Mouse (Mus musculus) adrenal gland, adult 18-20 months (tissue): ENCODE results near the gene Abl1. TPM values are rescaled to one million over a fixed set of nuclear protein-coding genes. Genes with fewer than 3 reads are reported as not detected.

Experiments used
- DNase-seq, 2 experiments: peaks; one replicate each; pipeline ENCODE4 v3.0.0; 2021 to 2022; ENCODE audit warnings: low spot score in 2 of 2
- total RNA-seq, 2 experiments: library from RNA; stranded (reverse); gene quantifications; 1 replicate in 1 of 2; 2 replicates in 1 of 2; pipeline ENCODE4 v1.2.3; 2021

The Abl1 gene
- total RNA-seq, 2 experiments from 2014 or later, result 43.6 to 59.5 TPM

- DNase-seq, result no peak
Observed at GRCm38 (mm10) chr2:31681731-31682235, 6.4 kb upstream of the Abl1 start.

- peak; percentile 34 to 62 for DNase-seq
Observed at GRCm38 (mm10) chr2:31683666-31684065, 4.5 kb upstream of the Abl1 start.

GRCm38 (mm10) chr2:31689045-31689444 lies 869 bp downstream of the Abl1 start:
- DNase-seq, result peak in 1 of 2 experiments; percentile 31

- DNase-seq, result no peak
Observed at GRCm38 (mm10) chr2:31690063-31690462, 1.9 kb downstream of the Abl1 start.

- no peak for DNase-seq
Observed at GRCm38 (mm10) chr2:31698209-31698608, 10.0 kb downstream of the Abl1 start.

- no peak for DNase-seq
Observed at GRCm38 (mm10) chr2:31700545-31701446, 12.6 kb downstream of the Abl1 start.

GRCm38 (mm10) chr2:31703226-31703625 lies 15.1 kb downstream of the Abl1 start:
- DNase-seq, result no peak

GRCm38 (mm10) chr2:31705914-31706313 lies 17.7 kb downstream of the Abl1 start:
- no peak for DNase-seq

GRCm38 (mm10) chr2:31706531-31706930 lies 18.4 kb downstream of the Abl1 start:
- DNase-seq, result no peak

- DNase-seq, result no peak
Observed at GRCm38 (mm10) chr2:31712716-31713115, 24.5 kb downstream of the Abl1 start.

- no peak for DNase-seq
Observed at GRCm38 (mm10) chr2:31713813-31714212, 25.6 kb downstream of the Abl1 start.

GRCm38 (mm10) chr2:31714780-31715179 lies 26.6 kb downstream of the Abl1 start:
- no peak for DNase-seq

GRCm38 (mm10) chr2:31715985-31716384 lies 27.8 kb downstream of the Abl1 start:
- no peak for DNase-seq

GRCm38 (mm10) chr2:31719202-31719880 lies 31.2 kb downstream of the Abl1 start:
- no peak for DNase-seq

- DNase-seq, result no peak
Observed at GRCm38 (mm10) chr2:31719944-31720343, 31.8 kb downstream of the Abl1 start.

- no peak for DNase-seq
Observed at GRCm38 (mm10) chr2:31720783-31721182, 32.6 kb downstream of the Abl1 start.

GRCm38 (mm10) chr2:31724730-31725490 lies 36.7 kb downstream of the Abl1 start:
- no peak for DNase-seq

GRCm38 (mm10) chr2:31727576-31728277 lies 39.6 kb downstream of the Abl1 start:
- DNase-seq, result no peak

- no peak for DNase-seq
Observed at GRCm38 (mm10) chr2:31730640-31731039, 42.5 kb downstream of the Abl1 start.

- no peak for DNase-seq
Observed at GRCm38 (mm10) chr2:31732497-31732896, 44.3 kb downstream of the Abl1 start.

- DNase-seq, result no peak
Observed at GRCm38 (mm10) chr2:31733558-31733957, 45.4 kb downstream of the Abl1 start.
